Mouse (Mus musculus) ES-E14 (cell line): ENCODE measurements around the gene Nudt19.

ENCODE experiments used
- CHD2 ChIP-seq: IDR thresholded peaks from 2 replicates; pipeline ENCODE4 v1.6.1; 2014; ENCODE audit warnings: mild to moderate bottlenecking, low read depth, low read length, inconsistent platforms
- HCFC1 ChIP-seq: IDR thresholded peaks from 2 replicates; pipeline ENCODE4 v1.6.1; 2012; ENCODE audit warnings: low read length, inconsistent platforms, borderline replicate concordance; ENCODE audit not compliant: insufficient read depth
- MAFK ChIP-seq: IDR thresholded peaks from 2 replicates; pipeline ENCODE4 v1.6.1; 2014; ENCODE audit warnings: mild to moderate bottlenecking, low read depth, low read length, inconsistent platforms; ENCODE audit not compliant: insufficient read depth
- ZC3H11A ChIP-seq: IDR thresholded peaks from 2 replicates; pipeline ENCODE4 v1.6.1; 2012; ENCODE audit warnings: low read depth, mild to moderate bottlenecking, inconsistent platforms, low read length, borderline replicate concordance

- TF ChIP-seq HCFC1 = no peak
- TF ChIP-seq CHD2 = no peak
- no peak for TF ChIP-seq MAFK
- no peak for TF ChIP-seq ZC3H11A
These were observed 58.6 kb downstream of the Nudt19 start for GRCm38 (mm10) chr7:35497516-35497915.
